Mouse (Mus musculus): ENCODE measurements around the gene Adamts12. TPM values are rescaled to one million over a fixed set of nuclear protein-coding genes. Genes with fewer than 3 reads are reported as not detected.

Adamts12 gene
- polyA plus RNA-seq, 1 experiment from 2014 or later: 1.9 TPM

- no peak overlapping the region for H3K4me2 ChIP-seq (replicated peaks; ENCODE audit: low read depth, low read length)
- no peak overlapping the region for H3K4me3 ChIP-seq (ENCODE audit: low read depth, low read length)
- TF ChIP-seq EP300 (IDR thresholded peaks at IDR 0.05): no peak
- TF ChIP-seq CTCF (IDR thresholded peaks at IDR 0.05): no peak
- H3K9me3 ChIP-seq (ENCODE audit: low read length): no peaks in the 10 kb centered on the region
- H3K4me1 ChIP-seq (ENCODE audit: insufficient read depth, low read depth, low read length): no peaks in the 10 kb centered on the region
- H3K9ac ChIP-seq (replicated peaks; ENCODE audit: low read depth): no peak overlapping the region
- no peak for ATAC-seq
- H3K27me3 ChIP-seq (replicated peaks; ENCODE audit: insufficient read depth, low read length): no peaks in the 10 kb centered on the region
- no peak overlapping the region for H3K27ac ChIP-seq (ENCODE audit: low read length)
- DNase-seq (ENCODE audit: low spot score): no peak
- H3K36me3 ChIP-seq (ENCODE audit: insufficient read depth, low read length): no peaks in the 10 kb centered on the region
Observed at GRCm38 (mm10) chr15:11283171-11283570, 218.6 kb downstream of the Adamts12 start.

- H3K4me1 ChIP-seq (ENCODE audit: insufficient read depth, low read depth, low read length): no peaks in the 10 kb centered on the region
- no peak overlapping the region for H3K4me2 ChIP-seq (replicated peaks; ENCODE audit: low read depth, low read length)
- TF ChIP-seq EP300 (IDR thresholded peaks at IDR 0.05): no peak
- TF ChIP-seq CTCF (IDR thresholded peaks at IDR 0.05): no peak
- no peak overlapping the region for H3K4me3 ChIP-seq (ENCODE audit: low read depth, low read length)
- H3K36me3 ChIP-seq (ENCODE audit: insufficient read depth, low read length): no peaks in the 10 kb centered on the region
- no peak for DNase-seq (ENCODE audit: low spot score)
- WGBS: 69% methylated on average over 3 of the region's 3 CpGs
- no peak for ATAC-seq
- H3K9ac ChIP-seq (replicated peaks; ENCODE audit: low read depth): no peak overlapping the region
- no peaks in the 10 kb centered on the region for H3K27me3 ChIP-seq (replicated peaks; ENCODE audit: insufficient read depth, low read length)
- no peak overlapping the region for H3K27ac ChIP-seq (ENCODE audit: low read length)
- no peaks in the 10 kb centered on the region for H3K9me3 ChIP-seq (ENCODE audit: low read length)
Observed at GRCm38 (mm10) chr15:11287780-11288179, 223.2 kb downstream of the Adamts12 start.

- Histone ChIP-seq H3K9ac (replicated peaks; ENCODE audit: low read depth) (no peak overlapping the region), H3K4me1 (ENCODE audit: insufficient read depth, low read depth, low read length) (no peaks in the 10 kb centered on the region), H3K27me3 (replicated peaks; ENCODE audit: insufficient read depth, low read length) (no peaks in the 10 kb centered on the region), H3K36me3 (ENCODE audit: insufficient read depth, low read length) (no peaks in the 10 kb centered on the region), H3K27ac (ENCODE audit: low read length) (no peak overlapping the region), H3K4me3 (ENCODE audit: low read depth, low read length) (no peak overlapping the region), H3K4me2 (replicated peaks; ENCODE audit: low read depth, low read length) (no peak overlapping the region), H3K9me3 (ENCODE audit: low read length) (no peaks in the 10 kb centered on the region)
- DNase-seq (ENCODE audit: low spot score) (no peak), ATAC-seq (no peak)
- WGBS: 85% methylated on average over 5 of the region's 5 CpGs
- TF ChIP-seq EP300 (IDR thresholded peaks at IDR 0.05) (no peak), CTCF (IDR thresholded peaks at IDR 0.05) (no peak)
Observed at GRCm38 (mm10) chr15:11292246-11292645, 227.7 kb downstream of the Adamts12 start.

- Histone ChIP-seq H3K9me3 (ENCODE audit: low read length) (no peaks in the 10 kb centered on the region), H3K4me3 (ENCODE audit: low read depth, low read length) (no peak overlapping the region), H3K4me2 (replicated peaks; ENCODE audit: low read depth, low read length) (no peak overlapping the region), H3K27me3 (replicated peaks; ENCODE audit: insufficient read depth, low read length) (no peaks in the 10 kb centered on the region), H3K4me1 (ENCODE audit: insufficient read depth, low read depth, low read length) (no peaks in the 10 kb centered on the region), H3K9ac (replicated peaks; ENCODE audit: low read depth) (no peak overlapping the region), H3K36me3 (ENCODE audit: insufficient read depth, low read length) (no peaks in the 10 kb centered on the region), H3K27ac (ENCODE audit: low read length) (no peak overlapping the region)
- ATAC-seq (no peak), DNase-seq (ENCODE audit: low spot score) (no peak)
- 48% methylated on average over 6 of the region's 6 CpGs for WGBS
- no peak for TF ChIP-seq EP300 (IDR thresholded peaks at IDR 0.05)
- no peak for TF ChIP-seq CTCF (IDR thresholded peaks at IDR 0.05)
Observed at GRCm38 (mm10) chr15:11295016-11295415, 230.4 kb downstream of the Adamts12 start.

- 90% methylated on average over 4 of the region's 4 CpGs for WGBS
- H3K36me3 ChIP-seq (ENCODE audit: insufficient read depth, low read length): no peaks in the 10 kb centered on the region
- H3K4me2 ChIP-seq (replicated peaks; ENCODE audit: low read depth, low read length): no peak overlapping the region
- no peak for ATAC-seq
- DNase-seq (ENCODE audit: low spot score): no peak
- no peaks in the 10 kb centered on the region for H3K9me3 ChIP-seq (ENCODE audit: low read length)
- H3K4me3 ChIP-seq (ENCODE audit: low read depth, low read length): no peak overlapping the region
- no peaks in the 10 kb centered on the region for H3K4me1 ChIP-seq (ENCODE audit: insufficient read depth, low read depth, low read length)
- H3K27ac ChIP-seq (ENCODE audit: low read length): no peak overlapping the region
- H3K27me3 ChIP-seq (replicated peaks; ENCODE audit: insufficient read depth, low read length): no peaks in the 10 kb centered on the region
- TF ChIP-seq CTCF (IDR thresholded peaks at IDR 0.05) (no peak), EP300 (IDR thresholded peaks at IDR 0.05) (no peak)
- H3K9ac ChIP-seq (replicated peaks; ENCODE audit: low read depth): no peak overlapping the region
Observed at GRCm38 (mm10) chr15:11297960-11298359, 233.4 kb downstream of the Adamts12 start.

GRCm38 (mm10) chr15:11317077-11317476, 252.5 kb downstream of the Adamts12 start:
- TF ChIP-seq EP300 (IDR thresholded peaks at IDR 0.05) (no peak), CTCF (IDR thresholded peaks at IDR 0.05) (no peak)
- ATAC-seq: no peak
- Histone ChIP-seq H3K4me2 (replicated peaks; ENCODE audit: low read depth, low read length) (no peak overlapping the region), H3K27ac (ENCODE audit: low read length) (no peak overlapping the region), H3K4me1 (ENCODE audit: insufficient read depth, low read depth, low read length) (no peaks in the 10 kb centered on the region), H3K27me3 (replicated peaks; ENCODE audit: insufficient read depth, low read length) (no peaks in the 10 kb centered on the region), H3K9ac (replicated peaks; ENCODE audit: low read depth) (no peak overlapping the region), H3K36me3 (ENCODE audit: insufficient read depth, low read length) (no peaks in the 10 kb centered on the region), H3K4me3 (ENCODE audit: low read depth, low read length) (no peak overlapping the region), H3K9me3 (ENCODE audit: low read length) (no peaks in the 10 kb centered on the region)
- no peak for DNase-seq (ENCODE audit: low spot score)
- WGBS: 23% methylated on average over 3 of the region's 3 CpGs

- Histone ChIP-seq H3K9me3 (ENCODE audit: low read length) (no peaks in the 10 kb centered on the region), H3K4me1 (ENCODE audit: insufficient read depth, low read depth, low read length) (no peaks in the 10 kb centered on the region), H3K27ac (ENCODE audit: low read length) (no peak overlapping the region), H3K4me2 (replicated peaks; ENCODE audit: low read depth, low read length) (no peak overlapping the region), H3K9ac (replicated peaks; ENCODE audit: low read depth) (no peak overlapping the region), H3K27me3 (replicated peaks; ENCODE audit: insufficient read depth, low read length) (no peaks in the 10 kb centered on the region), H3K36me3 (ENCODE audit: insufficient read depth, low read length) (no peaks in the 10 kb centered on the region), H3K4me3 (ENCODE audit: low read depth, low read length) (no peak overlapping the region)
- DNase-seq (ENCODE audit: low spot score) (peak; percentile 66), ATAC-seq (no peak)
- TF ChIP-seq EP300 (IDR thresholded peaks at IDR 0.05) (no peak), CTCF (IDR thresholded peaks at IDR 0.05) (peak; percentile 88)
- 27% methylated on average over 8 of the region's 8 CpGs for WGBS
Observed at GRCm38 (mm10) chr15:11320481-11320880, 255.9 kb downstream of the Adamts12 start.

All from lung, postnatal 0 days (tissue).